Mouse (Mus musculus) adrenal gland, postnatal 25 days (tissue): ENCODE measurements around the gene Arhgap33. TPM values are rescaled to one million over a fixed set of nuclear protein-coding genes. Genes with fewer than 3 reads are reported as not detected.
A peak's percentile ranks its signal among the peaks of the same experiment; 100 is the strongest.
"Not testable (repeated sequence)": the region's sequence is repeated elsewhere in the genome, so short reads cannot be mapped to it uniquely, and the experiment has no call there.

Source experiments
- DNase-seq: peaks from one replicate; pipeline ENCODE4 v3.0.0; 2021; ENCODE audit warnings: mixed read lengths
- total RNA-seq: library from RNA; stranded (reverse); gene quantifications from 2 replicates; pipeline ENCODE4 v1.2.3, GENCODE M21; 2021

Gene Arhgap33
- total RNA-seq, 1 experiment from 2014 or later, result 7.4 TPM

GRCm38 (mm10) chr7:30553021-30553589 is 18.2 kb upstream of the Arhgap33 start:
- peak; percentile 77 for DNase-seq

- DNase-seq, result peak; percentile 93
These were observed 17.5 kb upstream of the Arhgap33 start, which contains the start of the genes Hspb6 and Proser3 for GRCm38 (mm10) chr7:30552102-30553020. Gene Hspb6, plus strand, starts transcription at chr7:30552178. Gene Proser3, minus strand, starts transcription at chr7:30552299.

DNA sequence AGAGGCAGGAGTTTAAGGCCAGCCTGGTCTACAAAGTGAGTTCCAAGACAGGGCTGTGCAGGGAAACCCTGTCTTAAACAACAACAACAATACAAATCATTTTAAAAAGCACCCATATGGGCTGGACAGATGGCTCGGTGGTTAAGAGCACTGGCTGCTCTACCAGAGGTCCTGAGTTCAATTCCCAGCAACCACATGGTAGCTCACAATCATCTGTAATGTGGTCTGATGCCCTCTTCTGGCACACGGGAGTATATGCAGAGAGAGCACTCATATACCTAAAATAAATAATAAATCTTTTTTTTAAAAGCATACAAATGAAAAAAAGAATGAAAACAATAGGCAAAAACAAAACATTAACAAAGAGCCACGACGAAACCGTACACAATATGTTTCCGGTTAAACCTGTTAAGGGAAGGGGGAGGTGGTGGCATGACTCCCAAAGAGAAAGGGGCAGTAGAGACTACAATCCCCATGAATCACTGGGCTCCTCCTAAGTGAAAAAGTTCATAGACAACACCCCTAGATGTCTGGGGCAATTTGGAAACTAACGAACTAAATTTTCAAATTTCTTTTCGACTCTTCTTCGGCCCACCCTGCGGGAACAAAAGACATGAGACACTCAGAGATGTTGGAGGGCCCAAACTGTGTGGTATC is 16.7 kb upstream of the Arhgap33 start:
- no peak for DNase-seq

GRCm38 (mm10) chr7:30550603-30551002 is 15.7 kb upstream of the Arhgap33 start:
- DNase-seq, result no peak

GRCm38 (mm10) chr7:30549880-30550279 is 15.0 kb upstream of the Arhgap33 start:
- no peak for DNase-seq

DNA sequence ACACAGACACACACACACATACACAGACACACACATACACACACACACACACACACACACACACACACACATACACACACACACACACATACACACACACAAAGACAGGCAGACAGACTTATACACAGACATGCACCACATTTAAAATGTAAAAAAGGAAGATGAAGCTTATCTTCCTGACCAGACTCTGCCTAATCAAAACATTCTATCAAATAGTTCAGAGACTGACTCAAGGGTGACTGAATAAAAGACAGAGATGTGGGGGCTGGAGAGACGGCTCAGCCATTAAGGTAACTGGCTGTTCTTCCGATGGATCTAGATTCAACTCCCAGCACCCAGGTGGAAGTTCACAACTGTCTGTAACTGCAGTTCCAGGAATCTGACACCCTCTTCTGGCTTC is 9.5 kb upstream of the Arhgap33 start:
- no peak for DNase-seq

- DNase-seq, result no peak
These were observed 5.7 kb upstream of the Arhgap33 start for GRCm38 (mm10) chr7:30540572-30540971.

DNA sequence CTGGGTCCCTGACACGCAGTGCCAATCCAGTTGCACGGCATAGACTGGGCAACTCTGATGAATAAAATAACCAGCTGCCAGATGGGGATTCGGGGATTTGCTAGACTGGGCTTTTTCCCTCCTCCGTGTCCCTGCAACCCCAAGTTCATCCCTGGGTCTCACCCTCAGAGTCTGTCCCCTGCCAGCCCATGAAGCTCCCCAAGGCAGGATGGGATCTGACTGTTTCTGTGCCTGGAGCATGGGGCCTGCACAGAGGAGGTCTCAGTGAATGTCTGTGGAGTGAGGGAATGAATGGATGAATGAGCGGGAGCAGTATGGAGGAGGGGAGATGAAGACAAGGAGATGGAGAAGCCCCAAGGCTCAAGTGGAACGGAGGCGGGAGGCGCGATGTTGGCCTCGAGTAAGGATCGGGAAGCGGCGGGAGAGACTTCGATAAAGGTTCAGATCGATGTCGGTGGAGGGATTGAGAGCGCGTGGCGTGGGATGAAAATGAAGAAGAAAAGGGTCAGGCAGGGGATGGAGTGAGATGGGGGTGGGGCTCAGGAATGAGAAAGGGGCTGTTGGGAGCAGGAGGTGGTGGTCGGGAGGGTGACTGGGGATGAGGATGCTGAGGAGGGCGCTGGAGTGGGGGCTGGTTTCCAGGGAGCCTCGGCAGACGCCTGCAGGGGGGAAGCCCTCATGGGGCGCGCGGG is 773 bp downstream of the Arhgap33 start:
- no peak for DNase-seq

- no peak for DNase-seq
These were observed 1.9 kb downstream of the Arhgap33 start for GRCm38 (mm10) chr7:30532931-30533330.

DNA sequence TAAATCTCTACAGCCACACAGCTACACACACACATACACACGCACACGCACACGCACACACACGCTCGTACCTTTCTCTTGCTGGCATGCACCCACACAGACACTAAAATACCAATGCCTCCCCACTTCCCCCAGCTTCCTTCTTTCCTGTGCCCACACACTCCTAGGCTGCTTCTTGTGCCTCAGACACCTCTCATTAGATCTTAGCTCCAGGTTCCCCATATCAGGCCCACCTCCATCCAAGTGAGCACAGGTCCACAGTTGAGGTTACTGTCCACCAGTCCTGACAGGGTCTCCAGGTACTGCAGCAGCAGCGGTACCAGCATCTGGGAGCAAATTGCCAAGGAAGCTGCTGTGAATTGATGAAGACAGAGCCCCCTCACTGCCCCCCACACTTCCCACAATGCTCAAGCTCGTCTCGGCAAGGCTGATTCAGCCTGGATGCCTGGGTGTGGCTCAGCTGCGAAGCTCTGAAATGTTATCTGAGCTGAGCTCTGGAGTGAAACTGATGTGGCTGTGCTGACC is 3.5 kb downstream of the Arhgap33 start:
- no peak for DNase-seq

DNA sequence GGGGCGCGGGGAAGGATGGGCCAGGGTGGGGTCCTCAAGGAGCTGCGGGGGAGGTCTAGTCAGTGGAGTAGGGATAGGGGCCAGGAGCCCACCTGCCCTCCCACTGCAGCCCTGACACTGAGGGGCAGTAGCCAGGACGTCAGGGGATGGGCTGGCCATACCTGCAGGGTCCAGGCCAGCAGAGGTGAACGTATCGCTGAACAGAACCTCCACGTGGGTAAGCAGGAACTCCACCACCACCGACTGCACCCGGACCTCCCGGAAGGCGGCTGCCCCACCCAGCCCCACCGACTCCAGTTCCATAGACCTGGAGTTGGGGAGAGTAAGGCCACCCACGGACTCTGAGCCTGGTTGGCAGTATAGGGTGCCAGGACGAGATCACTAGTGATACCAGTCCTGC is 7.9 kb downstream of the Arhgap33 start:
- no peak for DNase-seq

- DNase-seq, result no peak
These were observed 8.5 kb downstream of the Arhgap33 start for GRCm38 (mm10) chr7:30526399-30526798.

GRCm38 (mm10) chr7:30525954-30526353 is 8.9 kb downstream of the Arhgap33 start:
- no peak for DNase-seq

DNA sequence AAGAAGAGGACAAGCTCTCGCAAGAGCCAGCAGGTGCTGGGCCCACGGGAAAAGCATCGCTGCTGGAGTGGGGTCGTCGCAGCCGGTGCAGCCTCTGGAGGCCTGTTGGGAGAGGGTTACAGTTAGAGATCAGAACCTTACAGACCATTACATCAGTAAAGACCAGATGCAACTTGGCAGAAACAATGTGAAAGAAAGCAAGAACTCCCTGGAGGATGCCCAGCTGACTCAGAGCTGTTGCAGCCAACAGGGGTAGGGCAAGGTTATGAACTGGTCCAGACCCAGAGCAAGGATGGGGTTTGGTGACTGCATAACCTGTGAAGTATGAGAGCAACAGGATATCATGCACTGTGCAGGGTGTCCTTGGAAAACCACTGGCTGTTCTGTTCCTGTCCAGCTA is 10.4 kb downstream of the Arhgap33 start:
- DNase-seq, result no peak

DNA sequence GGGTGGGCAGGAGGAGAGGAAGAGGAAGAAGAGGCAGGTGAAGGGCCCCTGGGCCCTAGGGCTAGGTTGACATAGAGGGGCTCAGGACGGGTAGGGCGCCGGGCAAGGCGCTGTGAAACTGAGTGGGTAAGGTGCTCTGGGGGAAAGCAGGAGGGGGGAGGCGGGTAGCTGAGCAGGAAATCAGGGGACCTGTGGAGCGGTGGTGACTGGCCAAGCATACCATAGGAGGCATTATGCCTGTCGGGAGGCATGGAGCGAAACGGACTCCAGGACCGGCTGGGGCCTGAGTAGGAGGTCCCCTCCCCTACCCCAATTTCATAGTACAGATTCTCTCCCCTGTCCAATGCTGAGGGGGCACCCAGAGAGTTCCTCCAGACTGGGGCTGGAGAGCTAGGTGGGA is 12.0 kb downstream of the Arhgap33 start:
- no peak for DNase-seq

- DNase-seq, result no peak
These were observed 14.0 kb downstream of the Arhgap33 start for GRCm38 (mm10) chr7:30520856-30521255.

GRCm38 (mm10) chr7:30520396-30520795 is 14.5 kb downstream of the Arhgap33 start:
- no peak for DNase-seq

GRCm38 (mm10) chr7:30518325-30518724 is 16.5 kb downstream of the Arhgap33 start:
- no peak for DNase-seq

DNA sequence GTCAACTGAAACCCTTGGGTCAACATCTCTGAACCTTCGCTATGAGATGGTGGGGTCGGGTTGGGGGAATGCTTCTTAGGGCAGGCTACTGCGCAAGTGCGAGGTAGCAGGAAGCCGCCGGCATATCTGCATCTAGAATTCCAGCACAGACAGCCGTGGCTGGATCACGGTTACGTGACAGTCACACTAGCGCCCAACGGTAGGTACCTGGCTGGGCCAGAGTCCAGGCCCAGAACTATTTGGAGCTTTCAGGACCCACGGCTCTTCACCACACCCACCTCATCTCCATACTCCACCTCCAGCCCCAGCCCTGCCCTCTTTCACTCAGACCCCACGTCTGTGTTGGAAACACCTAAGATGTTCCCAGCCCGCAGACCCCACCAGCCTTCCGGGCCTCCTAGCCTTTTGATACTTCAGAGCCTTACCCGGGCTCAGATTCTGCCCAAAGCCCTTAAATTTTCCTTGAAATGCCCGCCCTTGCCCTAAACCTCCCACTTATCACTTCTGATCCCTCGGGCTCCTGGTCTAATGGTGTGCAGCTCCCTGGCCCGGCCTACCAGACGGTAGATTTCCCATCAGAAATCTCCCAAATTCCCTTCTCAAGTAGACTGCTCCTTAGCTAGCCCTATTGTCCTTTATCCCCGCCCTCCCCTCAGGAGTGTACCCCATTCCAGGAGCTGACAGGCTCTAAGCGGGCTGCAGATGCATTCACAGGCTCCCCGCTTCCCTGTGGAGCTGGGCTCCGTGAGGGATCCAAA is 19.7 kb downstream of the Arhgap33 start:
- DNase-seq, result no peak

- no peak for DNase-seq
These were observed 26.8 kb downstream of the Arhgap33 start for GRCm38 (mm10) chr7:30508061-30508460.

- not testable (repeated sequence) for DNase-seq
These were observed 33.7 kb downstream of the Arhgap33 start for GRCm38 (mm10) chr7:30501159-30501558.
